Mouse (Mus musculus) brain, embryonic 18.5 days (tissue): ENCODE data around the gene C330007P06Rik.
"Not testable (repeated sequence)": the region's sequence is repeated elsewhere in the genome, so short reads cannot be mapped to it uniquely, and the experiment has no call there.

ENCODE experiments used
- DNase-seq: peaks from one replicate; pipeline ENCODE4 v3.0.0-alpha.2; 2012; ENCODE audit warnings: low read depth, low spot score

The C330007P06Rik gene

DNA sequence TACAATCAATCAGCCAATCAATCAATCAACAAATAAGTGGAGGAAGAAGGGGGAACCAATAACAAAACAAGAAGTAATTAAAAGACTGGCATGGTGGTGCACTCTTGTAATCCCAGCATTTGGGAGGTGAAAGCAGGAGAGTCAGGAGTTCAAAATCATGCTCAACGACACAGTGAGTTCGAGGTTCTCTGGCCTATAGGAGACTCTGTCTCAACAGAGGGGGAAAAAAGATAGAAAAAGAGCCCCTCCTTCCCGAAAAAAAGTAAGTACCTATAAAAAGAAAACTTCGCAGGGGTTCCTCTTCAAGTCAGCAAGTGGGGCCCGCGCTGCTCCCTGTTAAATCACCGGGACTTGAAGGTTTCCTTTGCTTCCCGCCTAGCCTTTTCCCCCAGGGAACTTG is at the start of gene C330007P06Rik, which contains the start of gene Ube2a:
Gene C330007P06Rik (minus strand): TSS at position 347 of the 400 bp plus-strand sequence.
Gene Ube2a (plus strand): TSS at position 136 of the 400 bp plus-strand sequence.
- no peak for DNase-seq

- DNase-seq: no peak
Measured at GRCm38 (mm10) chrX:36921346-36921745, 47.4 kb upstream of the C330007P06Rik start.

- no peak for DNase-seq
Measured at GRCm38 (mm10) chrX:36917749-36918148, 43.8 kb upstream of the C330007P06Rik start.

DNA sequence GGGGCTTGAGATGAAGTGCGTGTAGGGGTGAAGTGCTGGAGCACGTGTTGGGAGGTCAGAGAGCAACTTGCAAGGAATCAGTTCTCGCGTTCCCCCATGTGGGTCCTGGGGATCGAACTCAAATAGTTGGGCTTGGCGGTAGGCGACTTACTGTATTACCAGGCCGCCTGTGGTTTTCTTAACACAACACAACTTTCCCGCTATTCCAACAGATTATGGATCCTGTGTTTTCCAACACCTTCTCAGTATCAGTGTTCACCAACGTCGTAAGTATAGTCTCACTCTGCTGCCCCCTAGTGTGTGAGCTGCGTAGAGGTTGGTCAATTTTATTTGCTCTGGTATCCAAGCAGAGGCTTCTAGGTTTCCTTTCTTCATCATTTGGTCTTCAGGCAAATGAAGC is 37.4 kb upstream of the C330007P06Rik start:
- no peak for DNase-seq

GRCm38 (mm10) chrX:36906539-36906938 is 32.6 kb upstream of the C330007P06Rik start:
- no peak for DNase-seq

DNA sequence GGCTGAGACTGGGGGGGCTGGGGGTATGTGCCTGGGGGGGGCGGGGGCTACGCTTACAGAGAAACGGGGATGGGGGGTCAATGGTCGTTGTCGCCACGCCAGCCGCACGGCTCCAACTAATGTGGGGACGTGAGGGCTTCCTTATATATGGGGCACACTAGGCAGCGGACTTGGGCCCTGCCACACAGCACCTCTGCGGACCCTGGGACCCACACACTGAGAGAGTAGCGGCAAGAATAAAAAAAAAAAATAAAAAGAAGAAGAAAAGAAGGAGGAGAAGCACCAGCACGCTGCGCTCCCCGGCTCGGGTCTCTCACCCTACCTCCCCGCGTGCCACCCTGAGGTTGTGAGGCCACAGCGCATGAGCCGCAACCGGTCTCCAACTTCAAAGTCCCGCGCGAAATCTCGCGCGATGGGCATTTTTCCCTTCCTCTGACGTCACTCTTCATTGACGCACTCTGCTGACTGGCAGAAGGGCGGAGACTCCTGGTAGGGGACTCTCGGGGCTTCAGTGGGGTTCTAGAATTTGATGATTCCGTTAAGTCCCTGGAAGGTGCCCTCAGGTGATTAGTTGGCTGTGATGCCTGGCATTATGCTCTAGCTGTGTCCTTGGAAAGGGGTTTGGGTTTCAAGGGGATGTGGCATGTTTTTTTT is 29.3 kb upstream of the C330007P06Rik start:
- DNase-seq: peak; percentile 88

DNA sequence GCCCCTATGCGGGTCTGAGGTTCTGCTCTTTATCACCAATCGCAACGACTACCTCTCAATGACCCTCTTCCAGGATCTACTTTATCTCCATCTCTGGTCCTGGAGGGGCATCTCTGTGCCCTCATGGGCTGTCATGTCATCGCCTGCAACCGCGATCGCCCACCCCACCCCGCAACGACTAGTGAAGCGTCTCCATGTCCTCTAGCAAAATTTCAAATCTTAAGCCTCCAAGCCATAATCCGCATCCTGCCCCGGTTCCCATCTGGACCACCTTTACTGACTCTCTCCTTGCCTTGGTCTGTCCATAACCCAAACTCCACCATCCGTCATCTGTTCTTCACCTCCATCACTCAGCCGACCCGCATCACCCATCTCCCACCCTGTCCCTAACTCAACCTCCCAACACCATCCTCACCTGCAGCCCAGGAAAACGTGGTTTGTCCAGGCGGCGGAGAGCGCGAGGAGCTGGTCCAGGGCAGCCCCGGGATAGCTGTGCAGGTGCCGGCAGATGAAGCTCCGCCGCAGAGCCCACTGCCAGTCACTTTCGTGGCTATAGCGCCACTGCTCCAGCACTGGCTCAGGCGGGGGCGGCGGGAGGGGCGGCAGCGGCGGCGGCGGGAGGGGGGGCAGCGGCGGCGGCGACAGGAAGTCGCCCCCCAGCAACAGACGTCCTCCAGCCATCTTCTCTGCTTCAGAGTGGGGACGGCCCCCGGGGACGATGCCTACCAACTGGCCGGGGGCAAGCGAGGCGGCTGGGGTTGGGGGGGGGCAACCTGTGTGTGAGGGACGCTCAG is 28.6 kb upstream of the C330007P06Rik start, which contains the start of gene Nkrf:
Gene Nkrf (minus strand): TSS at position 579 of the 794 bp plus-strand sequence.
- no peak for DNase-seq

DNA sequence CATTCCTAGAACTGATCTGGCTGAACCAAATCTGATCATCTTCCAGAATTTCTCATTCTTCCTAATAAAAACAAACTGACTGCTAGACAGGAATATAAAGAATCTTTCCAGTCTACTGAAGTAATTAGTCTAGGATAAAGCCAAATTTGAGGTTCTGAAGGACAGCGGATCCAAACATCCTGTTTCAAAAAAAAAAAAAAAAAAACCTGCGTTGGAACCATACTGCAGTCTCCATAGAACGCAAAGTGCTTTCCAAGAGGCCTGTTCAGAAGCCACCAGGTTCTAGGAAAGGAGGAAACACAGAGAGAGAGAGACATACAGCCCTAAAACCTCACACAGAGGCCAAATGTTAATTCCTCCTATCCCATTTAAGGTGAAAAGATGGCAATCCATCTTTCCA is 27.7 kb upstream of the C330007P06Rik start:
- DNase-seq: no peak

DNA sequence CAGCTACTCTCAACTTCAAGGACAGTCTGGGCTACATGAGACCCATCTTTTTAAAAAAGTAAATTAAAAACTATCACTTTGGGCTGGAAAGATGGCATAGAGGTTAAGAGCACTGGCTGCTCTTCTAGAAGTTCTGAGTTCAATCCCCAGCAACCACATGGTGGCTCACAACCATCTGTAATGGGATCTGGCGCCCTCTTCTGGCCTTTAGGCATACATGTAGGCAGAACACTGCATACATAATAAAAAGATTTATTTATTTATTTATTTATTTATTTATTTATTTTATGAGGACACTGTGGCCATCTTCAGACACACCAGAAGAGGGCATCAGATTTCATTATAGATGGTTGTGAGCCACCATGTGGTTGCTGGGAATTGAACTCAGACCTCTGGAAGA is 25.0 kb upstream of the C330007P06Rik start:
- DNase-seq: not testable (repeated sequence)

DNA sequence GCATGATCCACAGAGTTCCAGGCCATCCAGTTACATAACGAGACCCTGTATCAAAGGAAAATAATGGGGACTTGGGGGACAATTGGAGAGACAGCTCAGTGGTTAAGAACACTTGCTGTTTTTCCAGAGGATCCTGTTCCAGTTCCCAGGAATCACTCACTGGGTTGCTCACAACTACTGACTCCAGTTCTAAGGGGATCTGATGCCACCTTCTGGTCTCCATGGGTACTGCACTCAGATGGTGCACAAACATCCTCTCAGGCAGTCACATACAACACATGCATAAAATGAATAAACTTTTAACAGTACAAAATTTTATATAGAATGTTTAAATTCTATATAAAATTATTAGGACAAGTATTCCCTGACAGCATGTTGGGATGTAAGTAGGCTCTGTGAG is 10.8 kb upstream of the C330007P06Rik start:
- DNase-seq: no peak

GRCm38 (mm10) chrX:36874704-36875128 is 805 bp upstream of the C330007P06Rik start:
- no peak for DNase-seq

DNA sequence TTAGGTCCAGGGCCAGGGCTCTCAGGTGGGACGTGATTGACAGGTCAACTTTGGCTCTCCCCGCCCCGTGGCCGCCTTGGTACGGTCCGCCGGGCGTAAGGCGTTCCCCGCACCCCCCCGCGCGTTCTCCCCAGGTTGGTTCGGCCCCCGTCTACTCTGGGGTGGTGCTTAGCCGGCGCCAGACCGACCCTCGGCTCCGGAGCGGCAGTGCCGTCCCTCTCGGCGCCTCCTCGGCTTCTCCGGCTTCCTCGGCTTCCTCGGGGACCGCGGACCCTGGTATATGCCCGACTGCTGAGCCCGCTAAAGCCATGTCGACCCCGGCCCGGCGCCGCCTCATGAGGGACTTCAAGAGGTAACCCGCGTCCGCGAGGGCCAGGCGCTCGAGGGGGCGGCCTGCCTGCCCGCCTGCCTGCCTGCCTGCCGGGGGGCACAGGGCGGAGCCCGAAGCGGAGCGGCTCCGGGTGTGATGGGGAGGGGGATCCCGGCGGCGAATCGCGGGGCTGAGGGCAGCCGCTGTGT is 326 bp upstream of the C330007P06Rik start:
- no peak for DNase-seq

DNA sequence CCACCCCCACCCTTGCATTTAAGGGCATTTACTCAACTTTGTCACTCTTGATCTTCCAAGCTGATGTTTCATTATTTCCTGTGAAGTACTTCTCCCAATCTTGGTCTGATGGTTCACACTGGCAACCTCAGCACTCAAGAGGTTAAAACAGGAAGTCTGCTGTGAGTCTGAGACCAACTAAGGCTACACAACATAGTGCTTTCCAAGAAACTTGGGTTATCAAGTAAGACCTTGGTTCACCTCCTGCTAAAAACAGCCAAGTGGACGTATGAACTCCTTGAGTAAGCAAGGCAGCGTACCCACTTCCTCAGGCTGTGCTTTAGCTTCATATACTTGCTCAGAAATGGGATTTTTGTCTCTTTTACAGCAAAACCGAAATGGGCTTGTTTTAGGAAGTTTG is 3.5 kb downstream of the C330007P06Rik start:
- no peak for DNase-seq

GRCm38 (mm10) chrX:36864609-36865328 is 9.1 kb downstream of the C330007P06Rik start:
- no peak for DNase-seq

DNA sequence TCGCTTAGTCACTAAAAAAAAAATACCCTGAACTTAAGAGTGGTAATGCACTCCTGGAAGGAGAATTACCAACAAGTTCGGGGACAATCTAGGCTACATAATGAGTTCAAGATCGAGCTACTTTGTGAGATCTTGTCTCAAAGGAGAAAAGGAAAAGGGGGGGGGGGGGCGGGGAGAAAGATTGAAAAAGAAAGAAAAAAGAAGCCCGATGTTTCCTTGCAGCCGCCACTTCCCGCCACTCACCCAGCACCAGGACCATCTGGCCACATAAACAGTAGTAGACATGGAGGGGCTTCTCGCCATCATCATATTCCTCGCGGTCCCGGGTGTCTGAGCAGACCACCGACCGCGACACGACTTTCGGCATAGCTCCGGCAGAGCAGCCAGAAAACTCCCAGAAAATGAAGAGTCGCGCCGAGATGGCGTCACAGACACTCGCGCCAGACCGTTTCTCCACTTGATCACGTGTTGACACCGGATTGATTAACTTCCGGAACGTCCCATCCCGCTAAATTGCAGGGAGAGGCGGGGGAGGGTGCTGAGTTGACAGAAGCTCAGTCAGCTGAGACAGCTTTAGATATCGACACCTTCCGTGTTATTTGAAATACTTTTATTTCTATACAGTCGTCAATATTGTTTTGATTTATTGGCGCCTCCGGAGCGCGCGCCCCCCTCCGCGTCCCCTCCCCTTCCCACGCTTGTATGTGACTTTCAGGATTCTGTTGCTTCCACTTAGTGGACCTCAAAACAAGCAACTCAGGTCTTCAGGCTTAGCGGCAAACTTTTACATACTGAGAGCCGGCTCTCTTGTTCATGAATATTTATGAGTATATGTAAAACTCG is 9.9 kb downstream of the C330007P06Rik start:
- peak; percentile 71 for DNase-seq

GRCm38 (mm10) chrX:36852631-36853030 is 21.3 kb downstream of the C330007P06Rik start:
- no peak for DNase-seq

DNA sequence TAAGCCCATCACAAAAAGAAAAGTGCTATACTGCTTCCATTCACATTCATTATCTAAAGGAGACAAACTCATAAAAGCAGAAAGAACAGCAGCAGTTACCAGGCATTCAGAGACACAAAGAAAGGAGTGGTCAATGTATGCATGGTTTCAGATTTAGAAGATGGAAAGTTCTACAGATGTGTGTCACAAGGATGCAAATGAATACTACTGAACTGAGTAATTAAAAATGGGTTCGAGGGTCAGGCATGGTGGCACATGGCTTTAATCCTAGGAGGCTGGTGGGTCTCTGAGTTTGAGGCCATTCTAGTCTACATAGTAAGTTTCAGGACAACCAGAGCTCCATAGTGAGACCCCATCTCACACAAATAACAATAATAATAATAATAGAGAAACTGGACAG is 26.8 kb downstream of the C330007P06Rik start:
- DNase-seq: no peak

- no peak for DNase-seq
Measured at GRCm38 (mm10) chrX:36843346-36843990, 30.4 kb downstream of the C330007P06Rik start.

DNA sequence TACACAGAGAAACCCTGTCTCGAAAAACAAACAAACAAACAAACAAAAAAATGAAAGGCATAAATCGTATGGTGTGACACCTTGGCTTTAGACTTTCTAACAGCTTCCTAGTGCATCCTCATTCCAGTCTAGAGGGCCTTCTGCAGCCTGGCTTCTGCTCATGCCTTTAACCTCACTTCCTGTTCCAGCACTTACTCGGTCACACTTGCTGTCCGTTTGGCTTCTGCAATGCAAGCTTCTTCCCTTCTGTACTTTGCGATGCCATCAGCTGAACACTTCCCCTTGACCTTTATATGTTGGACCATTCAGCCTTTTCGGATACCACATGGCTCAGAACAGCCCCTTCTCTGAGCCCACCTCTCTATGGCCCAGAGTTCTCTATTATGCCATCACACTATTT is 32.2 kb downstream of the C330007P06Rik start:
- DNase-seq: no peak

- DNase-seq: no peak
Measured at GRCm38 (mm10) chrX:36839391-36839790, 34.5 kb downstream of the C330007P06Rik start.
